Mouse (Mus musculus) layer of hippocampus, adult 18-20 months (tissue): Measurements from ENCODE around the gene Csf1. TPM values are rescaled to one million over a fixed set of nuclear protein-coding genes. Genes with fewer than 3 reads are reported as not detected.

Experiments used
- DNase-seq, 2 experiments: peaks; one replicate each; pipeline ENCODE4 v3.0.0; 2022; ENCODE audit warnings: low spot score in 2 of 2
- total RNA-seq, 2 experiments: library from RNA; stranded (reverse); gene quantifications; 2 replicates each; pipeline ENCODE4 v1.2.3; 2021

The Csf1 gene
- total RNA-seq, 2 experiments from 2014 or later = 22.0 to 23.3 TPM

- no peak for DNase-seq
Observed at GRCm38 (mm10) chr3:107707239-107707638, 53.0 kb downstream of the Csf1 start.

- DNase-seq = no peak
Observed at GRCm38 (mm10) chr3:107706164-107706563, 54.1 kb downstream of the Csf1 start.

DNA sequence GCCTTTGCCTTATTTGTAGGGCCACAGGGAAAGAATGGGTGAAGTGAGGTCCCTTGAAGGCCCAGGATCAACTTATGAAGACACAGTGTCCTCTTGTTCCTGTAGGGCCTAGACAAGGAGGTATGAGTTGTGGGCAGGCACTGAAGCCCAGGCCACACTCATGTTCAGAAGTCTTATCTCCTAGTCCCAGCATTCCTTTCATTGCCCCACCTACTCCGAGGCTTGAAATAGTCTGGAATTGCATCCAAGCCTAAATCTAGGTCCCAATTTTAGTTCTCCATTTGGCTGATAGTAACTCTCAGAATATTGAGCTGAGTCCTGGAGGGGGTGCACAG, 55.9 kb downstream of the Csf1 start:
- DNase-seq = no peak

DNA sequence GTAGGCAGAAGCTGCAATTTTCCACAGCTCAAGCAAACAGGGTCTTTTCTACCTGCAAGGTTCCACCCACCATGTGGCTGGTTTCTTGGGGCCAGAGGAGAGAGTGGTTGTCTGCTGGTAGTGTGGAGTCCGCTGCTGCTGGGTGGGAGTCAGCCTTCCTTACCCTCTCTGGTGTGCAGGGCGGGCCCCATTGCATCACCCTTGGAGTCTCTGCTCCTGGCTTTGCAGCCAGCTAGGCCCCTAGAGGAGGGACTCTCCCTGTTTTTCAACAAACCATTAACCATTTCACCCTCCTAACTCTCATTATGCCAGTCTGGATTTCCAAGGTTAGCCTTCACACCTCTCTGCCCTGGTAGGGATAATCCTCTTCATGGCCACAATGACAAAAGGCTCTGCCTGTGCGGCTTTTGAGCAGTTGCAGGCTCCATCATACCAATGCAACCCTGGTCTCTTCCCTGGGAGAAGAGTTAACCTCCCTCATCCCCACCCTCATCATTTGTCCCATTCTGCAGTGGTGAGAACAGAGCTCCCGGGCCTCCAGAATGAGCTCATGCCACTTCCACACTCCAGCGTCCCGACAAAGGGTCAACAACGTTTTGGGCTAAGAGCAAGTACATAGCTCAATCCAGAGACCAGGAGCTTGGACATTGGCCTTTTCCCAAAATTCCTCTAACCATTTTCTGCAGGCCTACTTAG, 56.4 kb downstream of the Csf1 start:
- no peak for DNase-seq

DNA sequence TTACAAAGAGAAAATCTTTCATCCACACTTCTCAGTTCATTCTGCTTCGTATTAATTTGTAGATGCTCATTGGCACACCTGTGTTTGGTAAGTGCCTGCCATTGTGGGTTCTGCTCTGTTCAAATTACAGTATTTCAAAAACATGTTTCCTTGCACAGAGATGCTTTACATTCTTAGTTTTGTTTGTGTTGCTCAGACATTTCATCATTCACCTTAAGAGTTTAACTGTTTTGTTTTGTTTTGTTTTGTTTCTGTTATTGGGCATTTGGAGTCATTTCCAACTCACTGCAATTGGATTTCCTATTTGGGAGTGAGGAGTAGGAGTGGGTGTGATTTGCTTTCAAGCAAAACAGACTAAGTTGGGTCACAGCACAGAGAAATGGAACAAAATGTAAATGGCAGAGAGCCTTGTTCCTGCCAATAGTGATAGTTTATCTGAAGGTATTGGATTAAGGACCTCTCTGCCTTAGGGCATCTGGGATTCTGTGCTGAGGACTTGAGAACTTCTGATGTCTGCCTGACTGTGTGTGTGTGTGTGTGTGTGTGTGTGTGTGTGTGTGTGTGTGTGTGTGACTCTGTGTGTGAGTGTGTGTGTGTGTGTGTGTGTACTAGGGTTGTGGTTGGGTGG, 58.4 kb downstream of the Csf1 start:
- peak in 1 of 2 experiments; percentile 51 for DNase-seq

DNA sequence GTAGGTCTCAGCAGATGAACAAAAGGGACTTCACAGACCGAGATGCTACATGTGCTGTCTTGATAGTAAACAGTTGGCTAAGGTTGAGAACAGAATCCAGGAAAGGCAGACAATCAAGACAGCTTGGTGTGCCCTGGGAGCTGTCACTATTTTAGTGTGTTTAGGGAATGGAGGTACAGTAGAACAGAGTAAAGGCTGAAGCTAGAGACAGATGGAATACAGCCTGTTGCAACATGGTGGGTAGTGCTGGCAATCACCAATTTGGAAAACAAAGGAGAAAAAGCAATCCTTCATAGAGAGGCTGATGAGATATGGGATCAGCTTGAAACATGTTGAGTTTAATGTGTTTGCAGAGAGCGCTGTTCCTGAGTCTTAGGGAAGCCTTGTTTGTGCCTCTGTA, 59.6 kb downstream of the Csf1 start:
- peak; percentile 56 to 84 for DNase-seq

GRCm38 (mm10) chr3:107696910-107697309, 63.4 kb downstream of the Csf1 start:
- no peak for DNase-seq

- peak; percentile 99 to 100 for DNase-seq
Observed at GRCm38 (mm10) chr3:107695948-107696881, 64.1 kb downstream of the Csf1 start, which contains the start of gene Ahcyl1. TSS of gene Ahcyl1 (minus strand) at chr3:107696560.

DNA sequence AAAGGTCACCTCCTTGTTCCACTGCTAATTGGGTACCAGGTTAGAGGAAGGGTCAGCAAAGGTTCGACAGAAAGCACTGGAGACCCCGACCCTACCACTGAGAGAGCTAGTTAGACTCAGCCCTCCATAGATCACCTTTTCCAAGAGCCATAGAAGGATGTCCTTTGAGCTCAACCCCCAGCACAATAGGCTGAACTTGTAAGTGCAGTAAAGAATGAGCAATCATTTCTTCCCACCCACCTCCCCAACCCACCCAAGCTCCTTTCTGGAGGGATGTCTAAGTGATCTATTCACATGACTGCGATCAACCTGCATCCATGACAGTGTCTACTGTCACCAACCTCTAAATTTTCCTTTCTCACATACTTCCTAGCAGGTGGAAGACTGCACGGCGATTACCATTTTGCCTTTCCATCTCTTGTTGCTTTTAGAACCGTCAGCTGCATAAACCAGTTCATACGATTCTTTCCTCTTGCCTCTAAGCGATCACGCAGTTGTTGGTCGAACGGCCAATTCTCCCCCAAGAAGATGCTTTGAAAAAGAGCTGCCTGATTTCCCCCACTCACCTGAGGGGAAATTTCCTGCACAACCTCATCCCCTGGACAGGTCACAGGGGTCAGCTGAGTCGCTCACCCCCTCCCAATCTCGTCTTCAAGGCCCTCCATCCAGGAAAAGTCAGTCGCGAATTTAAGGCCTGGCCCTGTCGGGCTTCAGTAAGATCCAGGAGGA, 64.9 kb downstream of the Csf1 start:
- DNase-seq = peak in 1 of 2 experiments; percentile 34

GRCm38 (mm10) chr3:107694256-107694900, 65.9 kb downstream of the Csf1 start:
- DNase-seq = no peak

Other genes starting within 250 kb of the Csf1 start
- gene Slc6a17, start 242.5 kb downstream of the Csf1 start, total RNA-seq = 100 to 1,000 TPM; 278 to 282 TPM
- not detected for gene Ubl4b, start 205.4 kb downstream of the Csf1 start, total RNA-seq
- gene Alx3, start 165.4 kb downstream of the Csf1 start, total RNA-seq = under 1 TPM; 0.41 to 0.42 TPM
- not detected for gene Gm10961, start 129.1 kb downstream of the Csf1 start, total RNA-seq
- gene Strip1, start 128.8 kb downstream of the Csf1 start, total RNA-seq = 10 to 100 TPM; 70.4 to 76.2 TPM
- 100 to 1,000 TPM; 323 to 325 TPM for gene Ahcyl1, start 63.9 kb downstream of the Csf1 start, total RNA-seq
- not detected for gene Eps8l3, start 116.8 kb upstream of the Csf1 start, total RNA-seq
- 100 to 1,000 TPM; 286 to 295 TPM for gene Gstm5, start 135.4 kb upstream of the Csf1 start, total RNA-seq
- 100 to 1,000 TPM; 171 to 187 TPM for gene Gstm7, start 171.3 kb upstream of the Csf1 start, total RNA-seq
- gene Gstm6, start 183.3 kb upstream of the Csf1 start, total RNA-seq = 10 to 100 TPM; 18.6 to 19.6 TPM
- gene Gstm3, start 208.8 kb upstream of the Csf1 start, total RNA-seq = not detected
- gene Gstm2, start 226.0 kb upstream of the Csf1 start, total RNA-seq = 1 to 10 TPM; 2.8 to 3.4 TPM